Mouse (Mus musculus): ENCODE results near the gene Slc25a28.

The Slc25a28 gene

GRCm38 (mm10) chr19:43630466-43631251 is 44.0 kb downstream of the Slc25a28 start:
- peak; percentile 83 to 92 for DNase-seq

DNA sequence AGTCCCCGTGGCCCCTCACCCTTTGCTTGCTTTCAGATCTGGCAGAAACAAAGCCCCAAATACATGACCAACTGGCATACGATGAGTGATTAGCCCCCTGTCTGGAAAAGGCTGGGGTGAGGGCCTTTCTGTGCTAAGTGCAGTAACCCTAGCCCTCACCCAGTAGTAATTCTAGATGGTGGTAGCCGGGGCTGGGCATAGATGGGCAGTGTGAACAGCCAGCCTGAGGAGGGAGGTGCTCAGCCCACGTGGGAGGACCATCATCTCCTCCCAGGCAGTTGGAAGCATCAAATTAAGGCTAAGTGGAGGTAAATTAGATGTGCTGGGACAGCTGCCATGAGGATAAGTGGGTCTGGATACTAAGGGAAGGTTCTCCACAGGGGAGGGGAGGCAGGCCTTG is 45.6 kb downstream of the Slc25a28 start:
- no peak for DNase-seq

- DNase-seq, result no peak
Observed at GRCm38 (mm10) chr19:43627345-43627744, 47.3 kb downstream of the Slc25a28 start.

- DNase-seq, result no peak
Observed at GRCm38 (mm10) chr19:43626160-43626559, 48.5 kb downstream of the Slc25a28 start.

DNA sequence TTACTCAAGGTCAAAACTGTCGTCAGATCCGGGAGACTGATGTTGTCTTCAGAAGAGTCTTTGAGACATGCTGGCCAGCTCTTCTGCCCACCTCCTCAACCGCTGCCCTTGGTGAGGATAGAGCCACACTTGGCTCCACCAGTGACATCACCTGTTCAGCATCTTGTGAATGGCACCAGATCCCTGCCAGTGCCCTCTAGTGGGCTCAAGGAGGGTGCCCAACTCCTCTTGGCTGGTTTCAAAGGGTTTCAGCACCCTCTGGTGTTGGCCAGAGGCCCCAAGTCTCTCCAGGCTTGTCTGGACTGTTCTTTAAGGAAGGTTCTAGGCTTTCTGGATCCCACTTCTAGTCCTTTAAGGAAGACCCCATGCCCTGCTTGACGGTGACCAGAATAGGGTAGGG is 50.8 kb downstream of the Slc25a28 start:
- DNase-seq, result peak; percentile 78 to 83

DNA sequence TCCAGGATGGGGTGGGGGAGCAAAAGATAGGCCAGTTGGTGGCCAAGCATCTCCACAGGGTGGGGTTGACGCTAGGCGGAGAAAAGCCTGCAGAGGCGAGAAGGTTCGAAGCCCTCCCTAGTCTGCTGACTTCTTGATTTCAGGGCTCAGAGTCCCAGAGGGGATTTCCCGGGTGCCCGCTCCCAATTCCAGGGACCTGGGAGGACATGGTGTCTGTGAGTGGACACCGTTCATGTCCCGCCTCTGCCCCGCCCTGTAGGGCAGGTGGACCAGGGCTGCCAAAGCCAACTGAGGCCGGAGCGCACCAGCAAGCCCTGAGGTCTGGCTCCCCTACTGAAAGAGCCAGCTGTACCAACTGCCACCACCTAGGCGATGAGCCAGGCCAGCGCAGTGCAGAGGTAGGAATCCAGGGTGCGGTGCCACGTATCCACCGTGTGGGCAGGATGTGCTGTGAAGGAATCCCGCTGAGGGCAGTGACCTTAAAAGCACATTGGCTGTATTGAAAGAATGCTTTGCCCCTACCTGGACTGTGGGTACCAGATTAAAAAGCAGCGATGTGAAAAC is 54.7 kb downstream of the Slc25a28 start:
- no peak for DNase-seq

- no peak for DNase-seq
Observed at GRCm38 (mm10) chr19:43618505-43619030, 56.1 kb downstream of the Slc25a28 start.

GRCm38 (mm10) chr19:43617761-43618349 is 56.8 kb downstream of the Slc25a28 start:
- DNase-seq, result no peak

DNA sequence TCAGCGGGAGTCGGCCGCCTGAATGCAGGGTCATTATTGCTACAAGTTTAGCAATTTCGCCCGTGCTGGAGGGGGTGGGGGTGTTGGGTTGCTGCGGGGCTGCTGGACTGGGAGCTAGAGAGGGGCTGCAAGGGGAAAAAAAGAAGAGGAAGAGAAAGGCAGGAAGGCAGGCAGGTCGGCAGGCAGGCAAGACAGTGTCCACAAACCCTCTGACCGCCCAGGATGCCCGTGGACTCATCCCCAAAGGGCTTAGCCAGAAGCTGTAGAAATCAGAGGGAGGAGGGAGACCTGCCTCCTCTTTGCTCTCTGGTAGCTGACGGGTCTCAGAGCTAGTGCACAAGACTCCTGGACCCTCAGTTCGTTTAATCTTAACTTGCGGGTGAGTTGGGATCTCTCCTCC is 57.8 kb downstream of the Slc25a28 start:
- DNase-seq, result no peak

GRCm38 (mm10) chr19:43616415-43616861 is 58.2 kb downstream of the Slc25a28 start:
- no peak for DNase-seq

DNA sequence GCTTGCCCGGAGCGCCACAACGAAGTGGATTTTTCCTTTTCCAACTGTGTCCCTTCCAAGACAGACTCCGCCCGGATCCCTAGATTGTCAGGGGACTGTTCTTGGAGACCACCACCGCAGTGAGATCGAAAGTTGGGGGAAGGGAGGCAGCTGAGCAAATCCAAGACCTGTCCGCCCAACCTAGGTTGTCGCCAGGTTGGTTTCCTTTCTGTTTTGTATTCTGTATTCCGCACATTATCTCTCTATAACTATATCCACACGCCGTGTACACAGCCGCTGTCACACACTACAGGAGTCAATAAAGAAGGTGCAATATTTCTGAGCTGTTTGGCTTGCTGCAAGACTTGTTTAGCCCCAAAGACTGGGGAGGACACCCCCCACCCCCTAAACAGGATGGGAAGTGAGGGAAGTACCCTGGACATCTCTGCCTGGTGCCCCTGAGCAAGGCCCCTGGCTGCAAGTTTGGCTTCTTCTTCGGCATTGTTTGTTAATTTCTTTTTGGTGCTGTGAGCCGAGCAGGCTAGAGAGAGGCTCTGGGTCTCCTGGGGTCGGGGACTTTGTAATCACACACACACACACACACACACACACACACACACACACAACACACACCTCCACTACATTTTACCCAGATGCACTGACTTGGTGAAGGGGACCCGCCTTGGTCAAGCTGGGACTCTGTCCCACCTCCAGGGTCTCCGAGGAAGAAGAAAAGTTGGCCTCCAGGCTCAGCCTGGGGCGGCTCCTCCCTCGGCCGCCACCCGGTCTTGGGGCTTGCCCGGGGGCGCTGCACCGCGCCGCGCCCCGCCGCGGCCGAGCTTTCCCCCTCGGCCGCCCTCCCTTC is 58.9 kb downstream of the Slc25a28 start:
- no peak for DNase-seq

GRCm38 (mm10) chr19:43615074-43615445 is 59.6 kb downstream of the Slc25a28 start:
- DNase-seq, result no peak

DNA sequence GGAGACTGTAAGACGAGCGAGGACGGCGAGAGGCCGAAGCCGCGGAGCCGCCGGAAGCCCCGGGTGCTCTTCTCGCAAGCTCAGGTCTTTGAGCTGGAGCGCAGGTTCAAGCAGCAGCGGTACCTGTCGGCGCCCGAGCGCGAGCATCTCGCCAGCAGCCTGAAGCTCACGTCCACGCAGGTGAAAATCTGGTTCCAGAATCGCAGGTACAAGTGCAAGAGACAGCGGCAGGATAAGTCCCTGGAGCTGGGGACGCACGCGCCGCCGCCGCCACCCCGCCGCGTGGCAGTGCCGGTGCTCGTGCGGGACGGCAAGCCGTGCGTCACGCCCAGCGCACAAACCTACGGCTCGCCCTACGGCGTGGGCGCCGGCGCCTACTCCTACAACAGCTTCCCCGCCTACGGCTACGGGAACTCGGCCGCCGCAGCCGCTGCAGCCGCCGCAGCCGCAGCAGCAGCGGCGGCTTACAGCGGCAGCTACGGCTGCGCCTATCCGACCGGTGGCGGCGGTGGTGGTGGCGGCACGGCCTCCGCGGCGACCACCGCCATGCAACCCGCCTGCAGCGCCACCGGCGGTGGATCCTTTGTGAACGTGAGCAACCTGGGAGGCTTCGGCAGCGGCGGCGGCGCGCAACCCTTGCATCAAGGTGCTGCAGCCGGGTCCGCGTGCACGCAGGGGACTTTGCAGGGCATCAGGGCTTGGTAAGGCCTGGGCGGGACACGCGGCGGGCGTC is 60.2 kb downstream of the Slc25a28 start:
- no peak for DNase-seq
